Mouse (Mus musculus): Measurements from ENCODE around the gene Fgf18. TPM values are rescaled to one million over a fixed set of nuclear protein-coding genes. Genes with fewer than 3 reads are reported as not detected.

The Fgf18 gene
- polyA plus RNA-seq, 1 experiment from 2014 or later, result 20.6 TPM

- TF ChIP-seq CTCF (IDR thresholded peaks at IDR 0.05) (no peak), EP300 (IDR thresholded peaks at IDR 0.05) (peak; percentile 88)
- DNase-seq (ENCODE audit: low spot score), result peak; percentile 86
- Histone ChIP-seq H3K27me3 (replicated peaks; ENCODE audit: insufficient read depth, low read length) (0 out of 2 replicates have a peak, but pooled peaks cover 8% of the 10 kb centered on the region), H3K4me3 (ENCODE audit: low read depth, low read length) (no peak overlapping the region), H3K9ac (replicated peaks; ENCODE audit: low read depth) (no peak overlapping the region), H3K4me1 (ENCODE audit: insufficient read depth, low read depth, low read length) (no peaks in the 10 kb centered on the region; the same call in 1 of the 2 replicates), H3K9me3 (ENCODE audit: low read length) (no peaks in the 10 kb centered on the region), H3K36me3 (ENCODE audit: insufficient read depth, low read length) (no peaks in the 10 kb centered on the region), H3K27ac (ENCODE audit: low read length) (peak overlapping the region; percentile 58), H3K4me2 (replicated peaks; ENCODE audit: low read depth, low read length) (no peak overlapping the region)
- ATAC-seq, result peak; percentile 81
- 47% methylated on average over 1 of the region's 1 CpGs for WGBS
Measured at GRCm38 (mm10) chr11:33142801-33143200, 4.4 kb downstream of the Fgf18 start.

- Histone ChIP-seq H3K4me1 (ENCODE audit: insufficient read depth, low read depth, low read length) (no peaks in the 10 kb centered on the region), H3K27ac (ENCODE audit: low read length) (no peak overlapping the region), H3K9ac (replicated peaks; ENCODE audit: low read depth) (no peak overlapping the region), H3K27me3 (replicated peaks; ENCODE audit: insufficient read depth, low read length) (no peaks in the 10 kb centered on the region), H3K4me3 (ENCODE audit: low read depth, low read length) (no peak overlapping the region), H3K9me3 (ENCODE audit: low read length) (no peaks in the 10 kb centered on the region), H3K36me3 (ENCODE audit: insufficient read depth, low read length) (no peaks in the 10 kb centered on the region), H3K4me2 (replicated peaks; ENCODE audit: low read depth, low read length) (no peak overlapping the region)
- no peak for TF ChIP-seq EP300 (IDR thresholded peaks at IDR 0.05)
- no peak for TF ChIP-seq CTCF (IDR thresholded peaks at IDR 0.05)
- 61% methylated on average over 5 of the region's 5 CpGs for WGBS
- no peak for DNase-seq (ENCODE audit: low spot score)
- no peak for ATAC-seq
Measured at GRCm38 (mm10) chr11:33140111-33140460, 7.1 kb downstream of the Fgf18 start.

- H3K4me3 ChIP-seq (ENCODE audit: low read depth, low read length), result no peak overlapping the region
- H3K4me1 ChIP-seq (ENCODE audit: insufficient read depth, low read depth, low read length), result no peaks in the 10 kb centered on the region
- H3K36me3 ChIP-seq (ENCODE audit: insufficient read depth, low read length), result no peaks in the 10 kb centered on the region
- DNase-seq (ENCODE audit: low spot score) (no peak), ATAC-seq (no peak)
- no peak overlapping the region for H3K9ac ChIP-seq (replicated peaks; ENCODE audit: low read depth)
- no peak overlapping the region for H3K27ac ChIP-seq (ENCODE audit: low read length)
- H3K27me3 ChIP-seq (replicated peaks; ENCODE audit: insufficient read depth, low read length), result no peaks in the 10 kb centered on the region
- TF ChIP-seq EP300 (IDR thresholded peaks at IDR 0.05), result no peak
- no peak for TF ChIP-seq CTCF (IDR thresholded peaks at IDR 0.05)
- WGBS, result 71% methylated on average over 9 of the region's 9 CpGs
- H3K4me2 ChIP-seq (replicated peaks; ENCODE audit: low read depth, low read length), result no peak overlapping the region
- no peaks in the 10 kb centered on the region for H3K9me3 ChIP-seq (ENCODE audit: low read length)
Measured at GRCm38 (mm10) chr11:33139458-33140110, 7.6 kb downstream of the Fgf18 start.

- no peaks in the 10 kb centered on the region for H3K27me3 ChIP-seq (replicated peaks; ENCODE audit: insufficient read depth, low read length)
- no peak for TF ChIP-seq EP300 (IDR thresholded peaks at IDR 0.05)
- no peak for TF ChIP-seq CTCF (IDR thresholded peaks at IDR 0.05)
- no peak overlapping the region for H3K4me2 ChIP-seq (replicated peaks; ENCODE audit: low read depth, low read length)
- no peaks in the 10 kb centered on the region for H3K4me1 ChIP-seq (ENCODE audit: insufficient read depth, low read depth, low read length)
- no peak overlapping the region for H3K4me3 ChIP-seq (ENCODE audit: low read depth, low read length)
- no peak overlapping the region for H3K27ac ChIP-seq (ENCODE audit: low read length)
- 84% methylated on average over 5 of the region's 5 CpGs for WGBS
- H3K9ac ChIP-seq (replicated peaks; ENCODE audit: low read depth), result no peak overlapping the region
- no peaks in the 10 kb centered on the region for H3K36me3 ChIP-seq (ENCODE audit: insufficient read depth, low read length)
- H3K9me3 ChIP-seq (ENCODE audit: low read length), result no peaks in the 10 kb centered on the region
- DNase-seq (ENCODE audit: low spot score) (no peak), ATAC-seq (no peak)
Measured at GRCm38 (mm10) chr11:33138686-33139085, 8.5 kb downstream of the Fgf18 start.

- Histone ChIP-seq H3K36me3 (ENCODE audit: insufficient read depth, low read length) (no peaks in the 10 kb centered on the region), H3K4me2 (replicated peaks; ENCODE audit: low read depth, low read length) (no peak overlapping the region), H3K9me3 (ENCODE audit: low read length) (no peaks in the 10 kb centered on the region), H3K4me3 (ENCODE audit: low read depth, low read length) (no peak overlapping the region), H3K9ac (replicated peaks; ENCODE audit: low read depth) (no peak overlapping the region), H3K27me3 (replicated peaks; ENCODE audit: insufficient read depth, low read length) (no peaks in the 10 kb centered on the region), H3K4me1 (ENCODE audit: insufficient read depth, low read depth, low read length) (no peaks in the 10 kb centered on the region), H3K27ac (ENCODE audit: low read length) (no peak overlapping the region)
- DNase-seq (ENCODE audit: low spot score), result no peak
- TF ChIP-seq EP300 (IDR thresholded peaks at IDR 0.05), result no peak
- 80% methylated on average over 8 of the region's 8 CpGs for WGBS
- ATAC-seq, result no peak
Measured at GRCm38 (mm10) chr11:33134391-33134986, 12.7 kb downstream of the Fgf18 start.

GRCm38 (mm10) chr11:33132619-33133338 is 14.4 kb downstream of the Fgf18 start:
- 56% methylated on average over 8 of the region's 8 CpGs for WGBS
- Histone ChIP-seq H3K9ac (replicated peaks; ENCODE audit: low read depth) (no peak overlapping the region), H3K27me3 (replicated peaks; ENCODE audit: insufficient read depth, low read length) (no peaks in the 10 kb centered on the region), H3K4me1 (ENCODE audit: insufficient read depth, low read depth, low read length) (no peaks in the 10 kb centered on the region), H3K9me3 (ENCODE audit: low read length) (no peaks in the 10 kb centered on the region), H3K4me3 (ENCODE audit: low read depth, low read length) (no peak overlapping the region), H3K4me2 (replicated peaks; ENCODE audit: low read depth, low read length) (no peak overlapping the region), H3K36me3 (ENCODE audit: insufficient read depth, low read length) (no peaks in the 10 kb centered on the region), H3K27ac (ENCODE audit: low read length) (no peak overlapping the region)
- TF ChIP-seq EP300 (IDR thresholded peaks at IDR 0.05) (no peak), CTCF (IDR thresholded peaks at IDR 0.05) (no peak)
- ATAC-seq (no peak), DNase-seq (ENCODE audit: low spot score) (no peak)
